Mouse (Mus musculus): Measurements from ENCODE around the gene Flywch1. TPM values are rescaled to one million over a fixed set of nuclear protein-coding genes. Genes with fewer than 3 reads are reported as not detected.

The Flywch1 gene
- 3.9 and 4.2 TPM in 2 replicates for polyA plus RNA-seq (2012; rRNA removed)

GRCm38 (mm10) chr17:23771284-23772218 is at the start of gene Flywch1:
Flywch1 (minus strand) TSS chr17:23771602.

GRCm38 (mm10) chr17:23790269-23791078 is 19.1 kb upstream of the Flywch1 start, which contains the start of gene Srrm2:
Srrm2 (plus strand) TSS chr17:23790532.

GRCm38 (mm10) chr17:23785561-23786471 is 14.4 kb upstream of the Flywch1 start, which contains the start of gene Flywch2:
Flywch2 (minus strand) TSS chr17:23786081.

GRCm38 (mm10) chr17:23745301-23746251 is 25.8 kb downstream of the Flywch1 start, which contains the start of gene Kremen2:
Kremen2 (minus strand) TSS chr17:23745833.

GRCm38 (mm10) chr17:23740598-23741021 is 30.8 kb downstream of the Flywch1 start, which contains the start of gene Paqr4:
Paqr4 (minus strand) TSS chr17:23740867.

GRCm38 (mm10) chr17:23725999-23726757 is 45.2 kb downstream of the Flywch1 start, which contains the start of gene Pkmyt1:
Pkmyt1 (plus strand) TSS chr17:23726336.

GRCm38 (mm10) chr17:23722376-23723125 is 48.9 kb downstream of the Flywch1 start, which contains the start of gene 1520401A03Rik:
1520401A03Rik (minus strand) TSS chr17:23722783.

Other genes with a start within 250 kb of the Flywch1 start
- 3.0 and 3.8 TPM in 2 replicates for gene Zfp213, start 207.4 kb downstream of the Flywch1 start, polyA plus RNA-seq (2012; rRNA removed)
- 1.7 TPM in 2 replicates for gene Zfp13, start 172.1 kb downstream of the Flywch1 start, polyA plus RNA-seq (2012; rRNA removed)
- gene Zscan10, start 170.7 kb downstream of the Flywch1 start, polyA plus RNA-seq (2012; rRNA removed), result 0.03 TPM in 1 of 2 replicates, not detected in the other
- 0.10 and 0.12 TPM in 2 replicates for gene Mmp25, start 126.3 kb downstream of the Flywch1 start, polyA plus RNA-seq (2012; rRNA removed)
- 0.03 TPM in 1 of 2 replicates, not detected in the other for gene Bicdl2, start 111.1 kb downstream of the Flywch1 start, polyA plus RNA-seq (2012; rRNA removed)
- gene Hcfc1r1, start 98.0 kb downstream of the Flywch1 start, polyA plus RNA-seq (2012; rRNA removed), result 11.5 and 12.4 TPM in 2 replicates
- gene Thoc6, start 97.7 kb downstream of the Flywch1 start, polyA plus RNA-seq (2012; rRNA removed), result 16.5 and 18.5 TPM in 2 replicates
- gene Tnfrsf12a, start 94.1 kb downstream of the Flywch1 start, polyA plus RNA-seq (2012; rRNA removed), result 1.6 and 1.8 TPM in 2 replicates
- 0.38 and 0.81 TPM in 2 replicates for gene Cldn6, start 92.4 kb downstream of the Flywch1 start, polyA plus RNA-seq (2012; rRNA removed)
- gene Cldn9, start 87.6 kb downstream of the Flywch1 start, polyA plus RNA-seq (2012; rRNA removed), result not detected in 2 replicates
- gene 1520401A03Rik, start 48.8 kb downstream of the Flywch1 start, polyA plus RNA-seq (2012; rRNA removed), result 0.02 and 0.03 TPM in 2 replicates
- 24.8 and 29.8 TPM in 2 replicates for gene Pkmyt1, start 45.3 kb downstream of the Flywch1 start, polyA plus RNA-seq (2012; rRNA removed)
- 3.6 and 3.8 TPM in 2 replicates for gene Paqr4, start 30.7 kb downstream of the Flywch1 start, polyA plus RNA-seq (2012; rRNA removed)
- 0.07 TPM in 1 of 2 replicates, not detected in the other for gene Kremen2, start 25.8 kb downstream of the Flywch1 start, polyA plus RNA-seq (2012; rRNA removed)
- 0.78 and 0.93 TPM in 2 replicates for gene Flywch2, start 14.5 kb upstream of the Flywch1 start, polyA plus RNA-seq (2012; rRNA removed)
- 104 and 131 TPM in 2 replicates for gene Srrm2, start 18.9 kb upstream of the Flywch1 start, polyA plus RNA-seq (2012; rRNA removed)
- gene Elob, start 57.5 kb upstream of the Flywch1 start, polyA plus RNA-seq (2012; rRNA removed), result 283 and 297 TPM in 2 replicates
- not detected in 2 replicates for gene Prss33, start 64.5 kb upstream of the Flywch1 start, polyA plus RNA-seq (2012; rRNA removed)
- not detected in 2 replicates for gene Prss32, start 72.3 kb upstream of the Flywch1 start, polyA plus RNA-seq (2012; rRNA removed)
- 0.11 and 0.14 TPM in 2 replicates for gene Prss41, start 72.6 kb upstream of the Flywch1 start, polyA plus RNA-seq (2012; rRNA removed)
- gene Prss21, start 96.5 kb upstream of the Flywch1 start, polyA plus RNA-seq (2012; rRNA removed), result not detected in 2 replicates
- gene Dcpp1, start 109.3 kb upstream of the Flywch1 start, polyA plus RNA-seq (2012; rRNA removed), result not detected in 2 replicates
- gene Dcpp2, start 109.3 kb upstream of the Flywch1 start, polyA plus RNA-seq (2012; rRNA removed), result not detected in 2 replicates
- not detected in 2 replicates for gene Dcpp3, start 145.9 kb upstream of the Flywch1 start, polyA plus RNA-seq (2012; rRNA removed)
- gene Sbp, start 170.1 kb upstream of the Flywch1 start, polyA plus RNA-seq (2012; rRNA removed), result 0.02 TPM in 1 of 2 replicates, not detected in the other
- not detected in 2 replicates for gene Sbpl, start 183.7 kb upstream of the Flywch1 start, polyA plus RNA-seq (2012; rRNA removed)
- gene Prss30, start 209.0 kb upstream of the Flywch1 start, polyA plus RNA-seq (2012; rRNA removed), result 0.06 and 0.09 TPM in 2 replicates
- gene Prss22, start 226.5 kb upstream of the Flywch1 start, polyA plus RNA-seq (2012; rRNA removed), result 0.05 TPM in 1 of 2 replicates, not detected in the other

Measured in liver, embryonic 14 days (tissue).